Mouse (Mus musculus) heart, embryonic 11.5 days (tissue): ENCODE measurements around the gene Arid1b. TPM values are rescaled to one million over a fixed set of nuclear protein-coding genes. Genes with fewer than 3 reads are reported as not detected.

Experiments
- ATAC-seq: fragments of 200-750 bp; cut with Nextera tagmentation; replicated peaks from 2 replicates; pipeline ENCODE4 v1.8.0; 2017; ENCODE audit warnings: moderate library complexity; ENCODE audit not compliant: insufficient number of reproducible peaks, low FRiP score, low TSS enrichment
- H3K27ac ChIP-seq: fragments of 300-500 bp; sonication (generic); 2 replicates; pipeline ENCODE4 v1.5.1; 2014; ENCODE audit warnings: mild to moderate bottlenecking, low read depth, low read length
- H3K27me3 ChIP-seq: fragments of 300-500 bp; sonication (generic); 2 replicates; pipeline ENCODE4 v1.6.1; 2014; ENCODE audit warnings: mild to moderate bottlenecking, low read length, mixed read lengths; ENCODE audit not compliant: control insufficient read depth, insufficient read depth
- H3K36me3 ChIP-seq: fragments of 300-500 bp; sonication (generic); 2 replicates; pipeline ENCODE4 v1.6.1; 2014; ENCODE audit warnings: mild to moderate bottlenecking, low read length, moderate library complexity, mixed read lengths; ENCODE audit not compliant: control insufficient read depth, insufficient read depth
- H3K4me1 ChIP-seq: fragments of 300-500 bp; sonication (generic); 2 replicates; pipeline ENCODE4 v1.6.1; 2014; ENCODE audit warnings: low read length; ENCODE audit not compliant: control insufficient read depth, insufficient read depth
- H3K4me2 ChIP-seq: fragments of 300-500 bp; sonication (generic); 2 replicates; pipeline ENCODE4 v1.6.1; 2014; ENCODE audit warnings: mild to moderate bottlenecking, moderate library complexity
- H3K4me3 ChIP-seq: fragments of 300-500 bp; sonication (generic); 2 replicates; pipeline ENCODE4 v1.5.1; 2014; ENCODE audit warnings: low read depth, low read length
- H3K9ac ChIP-seq: fragments of 300-500 bp; sonication (generic); 2 replicates; pipeline ENCODE4 v1.6.1; 2014; ENCODE audit warnings: mild to moderate bottlenecking, low read depth, low read length, moderate library complexity
- H3K9me3 ChIP-seq: fragments of 300-500 bp; sonication (generic); replicated peaks from 2 replicates; pipeline ENCODE4 v1.6.1; 2016; ENCODE audit warnings: low read length; ENCODE audit not compliant: control insufficient read depth
- WGBS: fragments of 180-500 bp; shearing (Covaris S2); extraction: QIAGEN DNeasy Blood & Tissue Kit; methylation state at CpG from one replicate; pipeline ENCODE4 v1.1.7; 2014; ENCODE audit not compliant: insufficient replicate concordance; 5-methylcytosine and 5-hydroxymethylcytosine counted together
- polyA plus RNA-seq: library from polyadenylated mRNA; unstranded; fragments of >200 nt; fragmentation: Nextera tagmentation; extraction: Ambion mirVana; gene quantifications from 2 replicates; pipeline ENCODE4 v1.2.1, GENCODE M21; 2014

Arid1b gene
- polyA plus RNA-seq, 1 experiment from 2014 or later = 8.2 TPM

DNA sequence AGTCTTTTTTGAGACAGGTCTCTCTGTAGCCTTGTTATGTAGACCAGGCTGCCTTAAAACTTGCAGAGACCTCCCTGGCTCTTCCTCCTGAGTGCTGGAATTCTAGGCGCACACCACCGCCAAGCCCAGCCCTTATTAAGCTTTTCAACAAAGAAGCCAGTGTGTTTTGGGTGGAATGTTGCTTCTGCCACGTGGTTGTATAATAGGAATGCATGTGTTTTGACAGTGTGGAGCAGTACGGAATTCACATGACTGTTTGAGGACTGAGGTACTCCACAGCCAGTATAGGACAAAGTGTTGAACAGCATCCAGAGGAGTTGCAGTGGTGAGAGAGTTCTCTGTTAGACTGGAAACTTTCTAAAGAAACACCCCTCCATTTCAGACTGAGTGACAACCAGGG is 22.3 kb downstream of the Arid1b start:
- 63% methylated on average over 4 of the region's 4 CpGs for WGBS
- ATAC-seq = no peak
- Histone ChIP-seq H3K4me3 (no peak overlapping the region), H3K4me1 (peaks cover 15% of the 10 kb centered on the region; the same call in 1 of the 2 replicates), H3K4me2 (no peak overlapping the region), H3K9me3 (no peaks in the 10 kb centered on the region), H3K27me3 (no peaks in the 10 kb centered on the region), H3K9ac (no peak overlapping the region), H3K36me3 (no peaks in the 10 kb centered on the region), H3K27ac (no peak overlapping the region)

DNA sequence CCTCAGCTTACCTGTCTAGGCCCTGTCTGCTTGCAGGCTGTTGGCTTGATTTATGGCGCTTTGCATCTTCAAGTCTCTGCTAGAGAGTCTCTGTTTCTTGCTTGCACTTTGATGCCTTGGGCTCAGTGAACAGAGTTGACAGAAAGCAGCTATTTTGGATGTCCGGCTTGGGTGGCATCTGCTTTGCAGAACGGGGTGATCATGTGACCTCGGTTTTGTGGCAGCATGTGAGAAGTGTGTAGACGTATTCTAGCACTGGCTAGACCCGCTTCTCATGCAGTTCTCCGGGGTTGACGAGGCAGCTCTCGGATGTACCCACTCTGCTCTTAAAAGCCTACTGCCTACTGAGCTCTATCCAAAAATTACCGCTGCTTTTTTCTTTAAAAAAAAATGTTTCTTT is 22.9 kb downstream of the Arid1b start:
- peaks cover 17% of the 10 kb centered on the region; the same call in 1 of the 2 replicates for H3K4me1 ChIP-seq

DNA sequence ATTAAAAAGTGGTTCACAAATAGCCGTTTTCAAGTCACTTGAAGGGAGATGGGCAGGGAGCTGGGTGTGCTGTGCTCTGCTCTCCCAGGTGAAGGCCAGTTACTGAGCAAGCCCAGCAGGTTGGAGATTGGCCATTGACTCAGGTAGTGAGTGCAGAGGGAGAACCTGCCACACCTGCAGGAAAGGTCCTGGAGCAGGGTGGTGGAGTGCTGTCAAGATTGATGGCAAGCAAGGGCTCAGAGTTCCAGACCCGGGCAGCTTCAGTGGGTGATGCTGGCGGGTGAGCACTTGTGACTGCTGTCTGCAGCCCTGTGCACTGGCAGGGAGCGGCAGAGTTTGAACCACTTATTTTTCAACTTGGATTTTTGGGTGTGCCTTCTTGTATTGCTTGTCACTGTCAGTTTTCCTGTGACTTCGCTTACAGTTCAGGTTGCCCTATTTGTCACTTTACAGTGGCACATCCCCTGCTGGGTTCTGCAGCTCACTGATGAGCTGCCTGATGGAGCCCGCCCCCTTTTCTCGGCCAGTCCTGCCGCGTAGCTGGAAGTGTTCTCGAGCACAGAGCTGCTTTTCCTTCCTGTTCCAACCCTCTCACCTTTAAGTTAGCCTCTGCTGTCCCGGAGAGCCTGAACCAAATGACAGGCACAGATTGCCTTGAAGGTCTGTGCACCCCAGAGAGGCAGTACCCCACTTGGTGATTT is 27.3 kb downstream of the Arid1b start:
- H3K27me3 ChIP-seq = no peaks in the 10 kb centered on the region
- no peak overlapping the region for H3K9ac ChIP-seq
- peaks cover 12% of the 10 kb centered on the region; the same call in 1 of the 2 replicates for H3K4me1 ChIP-seq
- H3K4me3 ChIP-seq = no peak overlapping the region
- no peaks in the 10 kb centered on the region for H3K36me3 ChIP-seq
- no peak overlapping the region for H3K27ac ChIP-seq
- no peak for ATAC-seq
- H3K9me3 ChIP-seq = no peaks in the 10 kb centered on the region
- 25% methylated on average over 11 of the region's 11 CpGs for WGBS
- peak overlapping the region; percentile 29 for H3K4me2 ChIP-seq

More for the DNA sequence above, 22.9 kb downstream of the Arid1b start:
- H3K4me3 ChIP-seq = no peak overlapping the region
- H3K36me3 ChIP-seq = no peaks in the 10 kb centered on the region
- H3K4me2 ChIP-seq = no peak overlapping the region
- no peaks in the 10 kb centered on the region for H3K9me3 ChIP-seq
- H3K27me3 ChIP-seq = no peaks in the 10 kb centered on the region
- 82% methylated on average over 10 of the region's 10 CpGs for WGBS
- H3K9ac ChIP-seq = no peak overlapping the region
- no peak for ATAC-seq
- no peak overlapping the region for H3K27ac ChIP-seq

DNA sequence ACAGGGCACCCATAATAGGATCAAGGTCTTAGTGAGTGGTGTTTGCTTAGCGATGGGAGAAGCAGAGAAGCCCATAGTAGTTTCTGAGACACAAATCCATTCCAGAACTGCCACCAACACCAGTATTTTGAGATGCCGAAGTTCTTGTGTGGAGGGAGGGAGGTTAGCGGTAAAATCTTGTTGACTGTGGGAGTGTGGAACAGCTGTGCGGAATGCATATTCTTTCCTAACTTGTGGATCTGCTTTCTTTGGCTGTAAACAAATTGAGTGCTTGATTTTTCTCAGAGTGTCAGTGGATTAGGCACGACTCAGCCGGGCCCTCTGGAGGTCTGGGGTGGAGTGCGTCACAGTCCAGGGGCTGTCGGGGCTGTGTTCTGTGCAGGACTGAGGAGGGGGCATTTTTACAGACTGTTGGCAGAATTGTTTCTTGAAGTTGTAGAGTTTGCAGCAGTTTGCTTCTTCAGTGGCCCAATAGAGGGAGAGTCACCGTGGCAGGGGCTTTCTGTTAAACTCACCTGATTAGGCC is 27.9 kb downstream of the Arid1b start:
- Histone ChIP-seq H3K36me3 (no peaks in the 10 kb centered on the region), H3K9ac (no peak overlapping the region), H3K27me3 (no peaks in the 10 kb centered on the region), H3K9me3 (no peaks in the 10 kb centered on the region), H3K4me3 (no peak overlapping the region), H3K27ac (no peak overlapping the region), H3K4me1 (peaks cover 11% of the 10 kb centered on the region; the same call in 1 of the 2 replicates), H3K4me2 (peak overlapping the region; percentile 29)
- 69% methylated on average over 9 of the region's 9 CpGs for WGBS
- no peak for ATAC-seq

DNA sequence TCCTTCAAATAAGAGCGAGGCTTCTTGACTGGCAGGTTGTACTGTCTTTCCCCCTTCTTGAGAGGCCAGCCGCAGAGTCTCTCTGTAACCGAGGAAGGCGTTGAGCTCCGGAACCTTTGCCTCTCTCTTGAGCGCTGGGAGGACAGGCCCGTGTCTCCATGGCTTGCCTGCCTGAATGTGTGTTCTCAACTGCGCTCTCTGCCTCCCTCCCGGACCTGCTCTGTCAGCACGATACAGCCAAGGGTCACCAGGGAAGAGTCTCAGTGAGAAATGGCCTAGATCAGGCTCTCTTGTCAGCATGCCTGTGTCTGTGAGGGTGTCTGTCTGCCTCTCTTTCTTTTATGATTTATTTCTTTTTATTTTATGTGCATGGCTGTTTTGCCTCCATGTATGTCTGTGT is 29.6 kb downstream of the Arid1b start:
- H3K4me3 ChIP-seq = no peak overlapping the region
- 70% methylated on average over 10 of the region's 10 CpGs for WGBS
- no peak overlapping the region for H3K4me2 ChIP-seq
- H3K4me1 ChIP-seq = peaks cover 11% of the 10 kb centered on the region; the same call in 1 of the 2 replicates
- no peaks in the 10 kb centered on the region for H3K27me3 ChIP-seq
- no peak overlapping the region for H3K9ac ChIP-seq
- H3K36me3 ChIP-seq = no peaks in the 10 kb centered on the region
- ATAC-seq = no peak
- H3K27ac ChIP-seq = no peak overlapping the region
- H3K9me3 ChIP-seq = no peaks in the 10 kb centered on the region

DNA sequence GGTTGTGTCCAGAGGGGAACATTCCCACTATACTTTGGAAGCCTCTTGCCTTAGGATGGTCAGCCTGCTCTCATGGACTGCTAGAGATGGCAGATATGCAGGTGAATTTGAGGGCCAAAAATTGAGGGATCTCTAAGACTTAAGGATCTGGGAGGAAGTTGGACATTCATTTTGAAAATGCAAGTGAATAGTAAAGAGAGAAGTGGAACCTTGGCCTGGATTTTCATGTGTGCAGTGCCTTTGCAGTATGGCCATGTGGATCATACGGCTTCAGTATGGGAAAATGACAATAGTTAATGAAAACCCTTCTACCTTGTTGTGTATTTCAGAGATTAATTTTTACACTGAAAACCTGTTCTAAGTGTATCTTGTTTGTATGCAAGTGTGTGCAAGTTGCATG is 31.3 kb downstream of the Arid1b start:
- no peak overlapping the region for H3K4me3 ChIP-seq
- no peaks in the 10 kb centered on the region for H3K36me3 ChIP-seq
- WGBS = 95% methylated on average over 1 of the region's 1 CpGs
- H3K4me1 ChIP-seq = peaks cover 11% of the 10 kb centered on the region; the same call in 1 of the 2 replicates
- no peak overlapping the region for H3K4me2 ChIP-seq
- H3K27me3 ChIP-seq = no peaks in the 10 kb centered on the region
- ATAC-seq = no peak
- no peak overlapping the region for H3K9ac ChIP-seq
- H3K9me3 ChIP-seq = no peaks in the 10 kb centered on the region
- H3K27ac ChIP-seq = no peak overlapping the region

DNA sequence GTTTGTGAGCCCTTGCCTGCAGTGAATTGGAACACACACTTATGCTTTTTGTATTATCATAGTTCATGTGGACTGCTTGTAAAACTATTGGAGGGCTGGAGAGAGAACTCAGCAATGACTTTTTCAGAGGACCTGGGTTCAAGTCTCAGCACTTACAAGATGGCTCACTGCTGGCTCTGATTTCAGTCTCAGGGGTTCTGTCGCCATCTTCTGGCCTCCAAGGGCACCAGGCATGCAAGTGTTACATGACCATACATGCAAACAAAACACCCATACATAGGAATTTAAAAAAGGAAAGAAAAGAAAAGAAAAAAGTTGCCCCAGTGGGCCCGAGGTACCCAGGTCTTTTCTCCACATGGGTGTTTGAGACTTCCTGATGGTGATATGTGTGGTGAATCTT is 32.4 kb downstream of the Arid1b start:
- Histone ChIP-seq H3K27ac (no peak overlapping the region), H3K27me3 (no peaks in the 10 kb centered on the region), H3K9me3 (no peaks in the 10 kb centered on the region), H3K4me2 (no peak overlapping the region), H3K9ac (no peak overlapping the region), H3K36me3 (no peaks in the 10 kb centered on the region), H3K4me3 (no peak overlapping the region), H3K4me1 (peaks cover 3% of the 10 kb centered on the region; the same call in 1 of the 2 replicates)
- WGBS = 56% methylated on average over 2 of the region's 2 CpGs
- no peak for ATAC-seq

DNA sequence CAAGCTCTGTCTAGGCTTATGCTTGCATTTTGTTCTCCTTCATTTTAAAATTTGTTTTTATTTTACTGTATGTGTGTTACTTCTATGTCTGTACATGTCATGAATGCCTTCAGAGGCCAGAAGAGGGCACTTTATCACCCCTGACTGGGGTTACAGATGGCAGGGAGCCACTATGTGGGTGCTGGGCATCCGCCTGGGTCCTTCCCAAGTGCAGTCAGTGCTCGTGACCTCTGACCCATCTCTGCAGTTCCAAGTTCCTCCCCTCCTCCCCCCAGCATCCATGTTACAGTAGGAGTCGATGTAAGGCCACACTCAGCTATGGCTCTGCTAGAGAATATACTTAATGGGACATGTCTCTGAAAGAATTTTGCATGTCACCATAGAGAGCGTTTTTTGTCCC is 35.0 kb downstream of the Arid1b start:
- no peak overlapping the region for H3K27ac ChIP-seq
- no peaks in the 10 kb centered on the region for H3K36me3 ChIP-seq
- H3K4me2 ChIP-seq = no peak overlapping the region
- H3K4me1 ChIP-seq = peaks cover 6% of the 10 kb centered on the region
- H3K9ac ChIP-seq = no peak overlapping the region
- WGBS = 93% methylated on average over 4 of the region's 4 CpGs
- no peaks in the 10 kb centered on the region for H3K9me3 ChIP-seq
- H3K4me3 ChIP-seq = no peak overlapping the region
- H3K27me3 ChIP-seq = no peaks in the 10 kb centered on the region
- no peak for ATAC-seq

DNA sequence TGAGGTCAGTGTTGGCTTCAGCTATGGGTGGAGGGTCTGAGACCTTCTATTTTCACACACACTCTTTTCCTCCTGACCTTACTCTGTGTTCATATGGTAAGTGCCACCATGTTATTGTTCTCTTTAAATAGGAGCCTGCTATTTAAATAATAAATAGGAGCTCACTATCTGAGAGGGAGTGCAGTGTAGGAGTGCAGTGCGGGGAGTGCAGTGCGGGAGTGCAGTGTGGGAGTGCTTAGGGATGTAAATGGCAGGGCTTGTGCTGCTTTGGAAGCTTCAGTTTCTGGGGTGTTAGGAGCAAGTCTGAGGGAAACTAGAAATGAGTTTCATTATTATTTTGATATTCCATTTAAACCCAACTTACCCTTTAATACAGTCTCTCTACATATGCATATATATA is 36.2 kb downstream of the Arid1b start:
- no peak for ATAC-seq
- 79% methylated on average over 2 of the region's 2 CpGs for WGBS

More for the DNA sequence above, 36.2 kb downstream of the Arid1b start:
- Histone ChIP-seq H3K9ac (no peak overlapping the region), H3K27ac (no peak overlapping the region), H3K4me1 (peaks cover 6% of the 10 kb centered on the region), H3K4me3 (no peak overlapping the region), H3K4me2 (no peak overlapping the region), H3K36me3 (no peaks in the 10 kb centered on the region), H3K9me3 (no peaks in the 10 kb centered on the region), H3K27me3 (no peaks in the 10 kb centered on the region)
